Mouse (Mus musculus) midbrain, embryonic 16.5 days (tissue): ENCODE data around the gene Cpsf7. TPM values are rescaled to one million over a fixed set of nuclear protein-coding genes. Genes with fewer than 3 reads are reported as not detected.

Experiments
- ATAC-seq: fragments of 200-750 bp; cut with Nextera tagmentation; 2 replicates; pipeline ENCODE4 v1.8.0; 2017; ENCODE audit warnings: moderate TSS enrichment
- H3K27ac ChIP-seq: fragments of 300-500 bp; sonication (generic); 2 replicates; pipeline ENCODE4 v1.5.1; 2014; ENCODE audit warnings: mild to moderate bottlenecking, low read length, mixed read lengths
- H3K27me3 ChIP-seq: fragments of 300-500 bp; sonication (generic); 2 replicates; pipeline ENCODE4 v1.6.1; 2014; ENCODE audit warnings: low read depth, low read length, mixed read lengths; ENCODE audit not compliant: control insufficient read depth, insufficient read depth
- H3K36me3 ChIP-seq: fragments of 300-500 bp; sonication (generic); 2 replicates; pipeline ENCODE4 v1.6.1; 2014; ENCODE audit warnings: mild to moderate bottlenecking, low read length, moderate library complexity, mixed read lengths; ENCODE audit not compliant: control insufficient read depth, insufficient read depth
- H3K4me1 ChIP-seq: fragments of 300-500 bp; sonication (generic); 2 replicates; pipeline ENCODE4 v1.6.1; 2014; ENCODE audit warnings: mild to moderate bottlenecking, low read length, mixed read lengths; ENCODE audit not compliant: control insufficient read depth, insufficient read depth
- H3K4me2 ChIP-seq: fragments of 300-500 bp; sonication (generic); 2 replicates; pipeline ENCODE4 v1.6.1; 2014; ENCODE audit warnings: mild to moderate bottlenecking, low read length, mixed read lengths
- H3K4me3 ChIP-seq: fragments of 300-500 bp; sonication (generic); 2 replicates; pipeline ENCODE4 v1.5.1; 2014; ENCODE audit warnings: low read depth, mild to moderate bottlenecking, low read length, moderate library complexity, mixed read lengths
- H3K9ac ChIP-seq: fragments of 300-500 bp; sonication (generic); 2 replicates; pipeline ENCODE4 v1.6.1; 2014; ENCODE audit warnings: low read depth, low read length, mixed read lengths
- H3K9me3 ChIP-seq: fragments of 300-500 bp; sonication (generic); replicated peaks from 2 replicates; pipeline ENCODE4 v1.6.1; 2014; ENCODE audit warnings: mild to moderate bottlenecking, low read length, mixed read lengths; ENCODE audit not compliant: control insufficient read depth, poor library complexity, severe bottlenecking
- WGBS: fragments of 180-500 bp; shearing (Covaris S2); extraction: QIAGEN DNeasy Blood & Tissue Kit; methylation state at CpG from one replicate; pipeline ENCODE4 v1.1.7; 2014; 5-methylcytosine and 5-hydroxymethylcytosine counted together
- polyA plus RNA-seq: library from polyadenylated mRNA; unstranded; fragments of >200 nt; fragmentation: Nextera tagmentation; extraction: Ambion mirVana; gene quantifications from 2 replicates; pipeline ENCODE4 v1.2.1, GENCODE M21; 2015

Cpsf7 gene
- polyA plus RNA-seq, 1 experiment from 2014 or later, result 55.9 TPM

DNA sequence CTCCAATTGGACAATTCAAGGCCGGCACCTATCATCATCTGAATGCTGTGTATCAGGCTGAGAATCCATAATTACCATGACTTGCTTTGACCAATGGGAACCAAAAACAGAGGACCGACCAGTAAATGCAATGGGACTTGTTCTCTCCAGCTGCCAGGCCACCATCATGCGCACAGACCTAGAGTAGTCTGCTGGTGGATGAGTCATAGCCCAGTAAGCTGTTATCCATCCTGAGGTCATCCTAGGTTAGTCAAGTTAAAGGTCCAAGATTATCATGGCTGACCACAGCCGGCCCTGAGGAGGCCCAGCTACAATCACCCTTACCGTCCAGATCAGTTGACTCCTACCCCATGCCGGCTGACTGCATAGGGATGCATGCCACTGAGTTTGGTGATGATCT, 44.6 kb downstream of the Cpsf7 start:
- Histone ChIP-seq H3K4me3 (no peak overlapping the region), H3K9me3 (no peaks in the 10 kb centered on the region), H3K4me1 (no peaks in the 10 kb centered on the region), H3K27ac (no peak overlapping the region), H3K9ac (no peak overlapping the region), H3K4me2 (no peak overlapping the region), H3K27me3 (no peaks in the 10 kb centered on the region), H3K36me3 (peaks cover 24% of the 10 kb centered on the region)
- 96% methylated on average over 6 of the region's 6 CpGs for WGBS
- ATAC-seq, result no peak

DNA sequence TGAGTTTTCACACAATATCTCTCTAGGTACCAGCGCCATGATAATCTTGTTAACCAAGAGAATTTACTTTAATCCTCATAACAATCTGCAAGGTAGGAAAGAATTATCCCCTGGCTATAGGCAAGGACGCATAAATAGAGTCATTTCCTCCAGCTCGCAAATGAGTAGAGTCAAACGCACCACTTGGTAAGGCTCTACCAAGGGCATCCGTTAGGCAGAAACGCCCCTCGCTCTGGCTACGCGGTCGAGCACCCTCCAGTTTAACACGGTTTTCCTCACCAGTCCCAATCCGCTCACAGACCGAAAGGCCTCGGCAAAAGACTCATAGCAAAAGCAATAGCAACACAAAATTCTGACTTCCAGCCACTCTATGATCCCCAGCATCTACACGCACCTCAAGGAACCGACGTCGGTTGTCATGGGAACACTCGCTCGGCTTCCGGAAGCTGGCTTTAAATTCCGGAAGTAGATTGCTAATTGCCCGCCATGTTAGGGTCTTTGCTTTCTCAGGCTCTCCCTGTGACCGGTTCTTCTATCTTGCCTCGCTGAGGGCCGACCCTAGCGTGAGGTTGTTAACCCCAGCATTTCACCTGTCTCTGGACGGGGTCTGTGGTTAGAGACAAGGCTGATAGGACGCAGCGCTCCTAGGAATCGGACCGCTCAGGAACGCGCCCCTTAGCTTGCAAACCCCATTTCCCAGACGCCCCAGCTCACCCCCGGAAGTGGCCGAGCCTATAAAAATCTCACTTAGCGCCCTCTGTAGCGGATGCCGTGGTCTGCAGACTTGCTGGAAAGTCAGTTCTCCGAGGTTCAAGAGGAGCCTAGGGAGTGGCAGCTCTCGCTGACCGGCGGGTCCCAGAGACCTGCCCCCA, 51.9 kb downstream of the Cpsf7 start, which contains the start of the genes Cyb561a3 and Tmem138:
Cyb561a3 (plus strand) TSS at position 483 of the 872 bp plus-strand sequence.
Tmem138 (minus strand) TSS at position 673 of the 872 bp plus-strand sequence.
- peak within 1 kb of the TSS; percentile 97 for H3K27ac ChIP-seq
- ATAC-seq, result peak; percentile 97
- peak within 1 kb of the TSS; percentile 69 for H3K4me3 ChIP-seq
- peak within 1 kb of the TSS; percentile 82 for H3K4me2 ChIP-seq
- peaks cover 21% of the 10 kb centered on the region for H3K4me1 ChIP-seq
- under 1% methylated on average over 44 of the region's 44 CpGs for WGBS
- peak within 1 kb of the TSS; percentile 68 for H3K9ac ChIP-seq
- H3K36me3 ChIP-seq, result peaks cover 11% of the 10 kb centered on the region
- H3K9me3 ChIP-seq, result no peaks in the 10 kb centered on the region
- H3K27me3 ChIP-seq, result no peaks in the 10 kb centered on the region

DNA sequence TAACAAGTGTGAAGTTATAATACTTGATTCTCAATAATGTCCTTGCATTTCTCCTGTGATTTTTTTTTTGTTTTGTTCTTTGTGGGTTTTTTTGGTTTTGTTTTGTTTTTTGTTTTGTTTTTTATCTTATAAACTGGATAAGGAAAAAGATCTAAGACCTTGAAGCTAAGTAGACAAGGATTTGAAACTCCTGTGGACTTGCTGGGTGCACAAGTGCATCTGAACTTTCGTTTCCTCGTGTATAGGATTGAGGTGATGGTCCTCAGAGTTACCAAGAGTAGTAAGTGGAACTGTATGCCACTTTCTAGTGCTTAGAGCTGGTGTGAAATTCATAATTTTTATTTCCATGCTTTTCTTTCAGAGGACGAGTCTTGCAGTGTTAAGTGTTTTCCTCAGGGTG, 55.0 kb downstream of the Cpsf7 start:
- no peaks in the 10 kb centered on the region for H3K27me3 ChIP-seq
- H3K4me3 ChIP-seq, result no peak overlapping the region
- no peak overlapping the region for H3K27ac ChIP-seq
- no peaks in the 10 kb centered on the region for H3K36me3 ChIP-seq
- 87% methylated on average over 3 of the region's 3 CpGs for WGBS
- peaks cover 21% of the 10 kb centered on the region for H3K4me1 ChIP-seq
- no peak overlapping the region for H3K4me2 ChIP-seq
- H3K9ac ChIP-seq, result no peak overlapping the region
- no peaks in the 10 kb centered on the region for H3K9me3 ChIP-seq
- ATAC-seq, result no peak

DNA sequence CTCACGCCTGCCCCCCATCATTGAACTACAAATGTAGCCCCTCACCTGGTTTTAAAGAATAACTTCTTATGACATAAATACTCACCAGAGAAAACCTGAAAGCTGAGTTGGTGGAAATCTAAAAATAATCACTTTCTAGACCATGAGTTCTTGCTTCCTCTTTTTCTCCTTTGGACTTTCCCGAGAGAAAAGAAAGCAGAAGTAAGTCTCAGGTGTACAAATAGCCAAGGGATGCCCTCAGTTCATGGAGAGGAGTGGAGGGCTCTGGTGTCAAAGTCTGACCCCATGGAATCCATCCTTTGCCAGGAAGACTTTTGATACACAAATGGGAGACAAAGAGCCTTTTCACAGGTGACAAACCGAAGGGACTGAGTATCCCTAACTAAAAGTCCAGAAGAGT, 55.7 kb downstream of the Cpsf7 start:
- H3K4me3 ChIP-seq, result no peak overlapping the region

DNA sequence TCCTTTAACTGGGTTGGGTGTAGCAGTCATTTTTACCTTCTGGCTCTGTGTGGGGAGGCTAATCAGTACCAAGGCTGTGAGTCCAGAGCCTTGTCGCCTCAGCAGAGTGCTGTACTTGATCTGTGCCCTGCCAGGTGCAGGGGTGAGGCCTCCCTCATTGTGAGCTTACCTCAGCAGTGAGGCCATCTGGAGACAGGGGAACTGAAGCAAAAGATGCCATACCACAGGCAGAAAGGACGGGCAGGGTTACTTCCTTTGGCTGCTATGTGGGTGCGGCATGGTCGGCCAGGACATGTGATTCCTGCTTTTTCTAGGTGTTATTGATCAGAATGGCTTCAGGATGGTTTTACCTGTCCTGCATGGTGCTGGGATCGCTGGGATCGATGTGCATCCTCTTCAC, 56.9 kb downstream of the Cpsf7 start:
- WGBS, result 83% methylated on average over 6 of the region's 6 CpGs
- Histone ChIP-seq H3K27ac (no peak overlapping the region), H3K4me1 (peaks cover 12% of the 10 kb centered on the region), H3K9me3 (no peaks in the 10 kb centered on the region), H3K4me3 (no peak overlapping the region), H3K4me2 (no peak overlapping the region), H3K9ac (no peak overlapping the region), H3K27me3 (no peaks in the 10 kb centered on the region), H3K36me3 (no peaks in the 10 kb centered on the region)
- ATAC-seq, result no peak

More for the DNA sequence above, 55.7 kb downstream of the Cpsf7 start:
- 89% methylated on average over 3 of the region's 3 CpGs for WGBS
- no peaks in the 10 kb centered on the region for H3K36me3 ChIP-seq
- no peak overlapping the region for H3K9ac ChIP-seq
- no peaks in the 10 kb centered on the region for H3K27me3 ChIP-seq
- no peaks in the 10 kb centered on the region for H3K9me3 ChIP-seq
- no peak overlapping the region for H3K27ac ChIP-seq
- no peak for ATAC-seq
- peaks cover 19% of the 10 kb centered on the region for H3K4me1 ChIP-seq
- no peak overlapping the region for H3K4me2 ChIP-seq

DNA sequence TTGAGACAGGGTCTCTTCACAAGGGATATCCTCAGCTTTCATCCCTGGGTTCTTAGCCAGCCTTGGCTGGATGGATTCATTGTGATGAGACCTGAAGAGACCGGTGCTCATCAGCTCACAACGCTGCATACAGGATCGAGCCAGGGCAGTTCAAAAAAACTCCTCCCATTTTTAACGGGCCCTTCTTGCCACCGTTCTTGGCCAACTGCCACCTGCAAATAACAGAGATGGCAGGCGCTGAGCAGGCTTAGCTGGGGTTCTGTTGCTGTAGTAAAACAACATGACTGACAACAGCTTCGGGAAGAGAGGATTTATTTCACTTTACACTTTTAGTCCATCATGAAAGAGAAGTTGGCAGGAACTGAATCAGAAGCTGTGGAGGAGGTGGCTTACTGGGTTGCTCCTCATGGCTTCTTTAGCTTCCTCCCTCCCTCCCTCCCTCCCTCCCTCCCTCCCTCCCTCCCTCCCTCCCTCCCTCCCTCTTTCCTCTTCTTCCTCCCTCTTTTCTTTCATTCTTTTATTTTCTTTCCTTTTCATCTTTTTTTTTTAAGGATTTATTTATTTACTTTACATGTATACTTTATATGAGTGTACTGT, 58.6 kb downstream of the Cpsf7 start:
- no peaks in the 10 kb centered on the region for H3K27me3 ChIP-seq
- no peak overlapping the region for H3K27ac ChIP-seq
- no peaks in the 10 kb centered on the region for H3K9me3 ChIP-seq
- no peak overlapping the region for H3K9ac ChIP-seq
- H3K4me2 ChIP-seq, result no peak overlapping the region
- H3K4me1 ChIP-seq, result peaks cover 3% of the 10 kb centered on the region
- WGBS, result 69% methylated on average over 7 of the region's 7 CpGs
- 0 out of 2 replicates have a peak, but pooled peaks cover 4% of the 10 kb centered on the region for H3K36me3 ChIP-seq
- ATAC-seq, result no peak
- no peak overlapping the region for H3K4me3 ChIP-seq

DNA sequence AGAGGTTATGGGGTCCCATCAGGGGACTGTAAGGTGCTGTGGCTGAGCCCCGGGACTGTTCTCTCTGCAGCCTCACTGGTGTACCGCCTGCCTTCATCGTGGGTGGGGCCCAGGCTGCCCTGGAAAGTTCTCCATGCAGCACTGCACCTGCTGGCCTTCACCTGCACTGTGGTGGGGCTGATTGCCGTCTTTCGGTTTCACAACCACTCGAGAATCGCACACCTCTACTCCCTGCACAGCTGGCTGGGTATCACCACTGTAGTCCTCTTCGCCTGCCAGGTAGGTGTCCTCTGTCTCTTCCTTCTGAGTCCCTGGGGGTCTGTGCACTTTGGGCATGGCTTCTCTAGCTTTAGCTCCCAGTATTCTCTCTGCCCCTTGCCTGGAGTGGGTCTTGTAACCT, 60.0 kb downstream of the Cpsf7 start:
- no peaks in the 10 kb centered on the region for H3K9me3 ChIP-seq
- no peak overlapping the region for H3K4me2 ChIP-seq
- WGBS, result 94% methylated on average over 8 of the region's 8 CpGs
- ATAC-seq, result no peak
- no peak overlapping the region for H3K4me3 ChIP-seq
- no peak overlapping the region for H3K27ac ChIP-seq
- H3K4me1 ChIP-seq, result no peaks in the 10 kb centered on the region
- no peaks in the 10 kb centered on the region for H3K27me3 ChIP-seq
- 0 out of 2 replicates have a peak, but pooled peaks cover 4% of the 10 kb centered on the region for H3K36me3 ChIP-seq
- no peak overlapping the region for H3K9ac ChIP-seq

DNA sequence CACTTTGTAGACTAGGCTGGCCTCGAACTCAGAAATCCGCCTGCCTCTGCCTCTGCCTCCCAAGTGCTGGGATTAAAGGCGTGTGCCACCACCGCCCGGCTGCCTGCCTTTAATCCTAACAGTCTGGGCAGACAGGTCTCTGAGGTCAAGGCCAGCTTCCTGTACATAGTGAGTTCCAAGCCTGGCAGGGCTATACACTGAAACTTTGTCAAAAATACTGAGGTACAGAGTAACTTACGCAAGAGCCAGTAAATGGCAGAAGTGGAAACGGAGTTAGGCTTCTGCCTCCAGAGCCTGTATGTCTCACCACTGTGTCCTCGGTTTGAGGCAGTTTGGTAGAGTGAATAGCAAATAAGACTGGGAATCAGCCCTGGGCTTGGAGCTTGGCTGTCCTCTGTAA, 62.2 kb downstream of the Cpsf7 start:
- Histone ChIP-seq H3K4me2 (no peak overlapping the region), H3K4me1 (no peaks in the 10 kb centered on the region), H3K4me3 (no peak overlapping the region), H3K36me3 (0 out of 2 replicates have a peak, but pooled peaks cover 4% of the 10 kb centered on the region), H3K9me3 (no peaks in the 10 kb centered on the region), H3K9ac (no peak overlapping the region), H3K27ac (no peak overlapping the region), H3K27me3 (no peaks in the 10 kb centered on the region)
- ATAC-seq, result no peak
- 90% methylated on average over 8 of the region's 8 CpGs for WGBS
